Mouse (Mus musculus): ENCODE results near the gene Arfip2. TPM values are rescaled to one million over a fixed set of nuclear protein-coding genes. Genes with fewer than 3 reads are reported as not detected.

Gene Arfip2
- total and polyA plus RNA-seq, 3 experiments = 78.4 to 108 TPM; not detected in 1

- no peaks in the 10 kb centered on the region for H3K9me3 ChIP-seq (replicated peaks; ENCODE audit: insufficient read depth, low read length)
- no peaks in the 10 kb centered on the region for H3K27me3 ChIP-seq (ENCODE audit: control insufficient read depth in 1 of 2, insufficient read depth in 2 of 2, low read length in 2 of 2)
- peak overlapping the region; percentile 60 for H3K27ac ChIP-seq (ENCODE audit: control insufficient read depth, low read depth, low read length)
- H3K4me3 ChIP-seq (ENCODE audit: control insufficient read depth in 1 of 2, insufficient read depth in 1 of 2, low read depth in 2 of 2, low read length in 2 of 2) = peak overlapping the region; percentile 86 to 96
- DNase-seq (ENCODE audit: low read depth, low spot score) = peak; percentile 71
- TF ChIP-seq JUND (IDR thresholded peaks at IDR 0.05; ENCODE audit: low read depth, low read length) = no peak
- no peak for TF ChIP-seq ZC3H11A (IDR thresholded peaks at IDR 0.05; ENCODE audit: low read depth, low read length)
- TF ChIP-seq MXI1 (IDR thresholded peaks at IDR 0.05; ENCODE audit: low read depth, low read length) = no peak; the same call in 1 of the 2 replicates
- peak; percentile 43; the same call in 1 of the 2 replicates for TF ChIP-seq HCFC1 (IDR thresholded peaks at IDR 0.05; ENCODE audit: low read depth, low read length)
- TF ChIP-seq MAFK (IDR thresholded peaks at IDR 0.05; ENCODE audit: borderline replicate concordance, low read depth, low read length) = no peak
- no peak for TF ChIP-seq CTCF (IDR thresholded peaks at IDR 0.05 in 2 of 3, conservative IDR thresholded peaks at IDR 0.05 in 1 of 3; ENCODE audit: control insufficient read depth in 1 of 3, insufficient read depth in 1 of 3, low read depth in 2 of 3, low read length in 3 of 3, poor library complexity in 1 of 3, severe bottlenecking in 1 of 3)
- no peak for TF ChIP-seq MAX (IDR thresholded peaks at IDR 0.05; ENCODE audit: low read length)
- TF ChIP-seq POLR2AphosphoS2 (IDR thresholded peaks at IDR 0.05; ENCODE audit: low read length) = no peak
- TF ChIP-seq SMC3 (IDR thresholded peaks at IDR 0.05; ENCODE audit: low read depth, low read length) = no peak
- TF ChIP-seq EP300 (IDR thresholded peaks at IDR 0.05; ENCODE audit: low read depth in 1 of 2, low read length in 2 of 2) = peak in 1 of 2 experiments; percentile 36; a peak in 1 of 4 replicates
- TF ChIP-seq TAL1 (IDR thresholded peaks at IDR 0.05; ENCODE audit: low read length) = no peak
- no peak for TF ChIP-seq MAZ (IDR thresholded peaks at IDR 0.05; ENCODE audit: low read depth, low read length)
- no peak for TF ChIP-seq TCF12 (IDR thresholded peaks at IDR 0.05; ENCODE audit: low read depth, low read length)
- no peak for TF ChIP-seq ELF1 (IDR thresholded peaks at IDR 0.05; ENCODE audit: low read depth, low read length)
- TF ChIP-seq GATA1 (IDR thresholded peaks at IDR 0.05; ENCODE audit: low read depth, low read length) = peak; percentile 29; the same call in 1 of the 2 replicates
- no peak for TF ChIP-seq BHLHE40 (IDR thresholded peaks at IDR 0.05; ENCODE audit: borderline replicate concordance, low read depth, low read length)
- TF ChIP-seq SIN3A (IDR thresholded peaks at IDR 0.05; ENCODE audit: low read length) = no peak
- no peak for TF ChIP-seq MYB (IDR thresholded peaks at IDR 0.05; ENCODE audit: low read depth, low read length)
- peaks cover 3 to 14% of the 10 kb centered on the region in 2 experiments for H3K4me1 ChIP-seq (ENCODE audit: control insufficient read depth in 1 of 2, insufficient read depth in 2 of 2, low read length in 2 of 2)
- H3K36me3 ChIP-seq (ENCODE audit: control insufficient read depth in 1 of 2, insufficient read depth in 2 of 2, low read length in 2 of 2) = peaks cover 0 to 11% of the 10 kb centered on the region in 2 experiments; a peak in 2 of 4 replicates
- peaks cover 5% of the 10 kb centered on the region for H3K79me2 ChIP-seq (ENCODE audit: control insufficient read depth, insufficient read depth, low read length, poor library complexity)
- H3K9ac ChIP-seq (ENCODE audit: control insufficient read depth, low read depth, low read length, poor library complexity, severe bottlenecking) = peak overlapping the region; percentile 83
These were observed 5.8 kb downstream of the Arfip2 start for GRCm38 (mm10) chr7:105634272-105634920.

GRCm38 (mm10) chr7:105633801-105634135 is 6.4 kb downstream of the Arfip2 start:
- H3K4me1 ChIP-seq (ENCODE audit: control insufficient read depth in 1 of 2, insufficient read depth in 2 of 2, low read length in 2 of 2) = peaks cover 3 to 11% of the 10 kb centered on the region in 2 experiments
- peaks cover 4% of the 10 kb centered on the region; the same call in 1 of the 2 replicates for H3K79me2 ChIP-seq (ENCODE audit: control insufficient read depth, insufficient read depth, low read length, poor library complexity)
- H3K9me3 ChIP-seq (replicated peaks; ENCODE audit: insufficient read depth, low read length) = no peaks in the 10 kb centered on the region
- H3K4me3 ChIP-seq (ENCODE audit: control insufficient read depth in 1 of 2, insufficient read depth in 1 of 2, low read depth in 2 of 2, low read length in 2 of 2) = peak overlapping the region; percentile 86 to 96
- peak overlapping the region; percentile 83 for H3K9ac ChIP-seq (ENCODE audit: control insufficient read depth, low read depth, low read length, poor library complexity, severe bottlenecking)
- TF ChIP-seq TCF12 (IDR thresholded peaks at IDR 0.05; ENCODE audit: low read depth, low read length) (no peak), POLR2AphosphoS2 (IDR thresholded peaks at IDR 0.05; ENCODE audit: low read length) (no peak), MYB (IDR thresholded peaks at IDR 0.05; ENCODE audit: low read depth, low read length) (no peak), HCFC1 (IDR thresholded peaks at IDR 0.05; ENCODE audit: low read depth, low read length) (no peak), ZNF384 (IDR thresholded peaks at IDR 0.05; ENCODE audit: low read depth, low read length) (no peak), POLR2AphosphoS5 (IDR thresholded peaks at IDR 0.05; ENCODE audit: borderline replicate concordance, low read depth, low read length) (no peak), MAX (IDR thresholded peaks at IDR 0.05; ENCODE audit: low read length) (peak; percentile 45; the same call in 1 of the 2 replicates), UBTF (IDR thresholded peaks at IDR 0.05; ENCODE audit: borderline replicate concordance, insufficient read depth, low read depth, low read length) (no peak), EP300 (IDR thresholded peaks at IDR 0.05; ENCODE audit: low read depth in 1 of 2, low read length in 2 of 2) (peak in 1 of 2 experiments; percentile 29; a peak in 1 of 4 replicates), E2F4 (IDR thresholded peaks at IDR 0.05; ENCODE audit: borderline replicate concordance, low read depth, low read length) (no peak), MEF2A (IDR thresholded peaks at IDR 0.05; ENCODE audit: extremely low read depth, insufficient replicate concordance, low read depth, low read length, poor library complexity, severe bottlenecking) (no peak), NELFE (IDR thresholded peaks at IDR 0.05; ENCODE audit: low read depth, low read length) (0 out of 2 replicates have a peak, but pooled peaks have one; percentile 35), ZC3H11A (IDR thresholded peaks at IDR 0.05; ENCODE audit: low read depth, low read length) (no peak), BHLHE40 (IDR thresholded peaks at IDR 0.05; ENCODE audit: borderline replicate concordance, low read depth, low read length) (no peak), TAL1 (IDR thresholded peaks at IDR 0.05; ENCODE audit: low read length) (no peak), USF1 (IDR thresholded peaks at IDR 0.05; ENCODE audit: low read depth, low read length) (no peak)
- peaks cover 0 to 8% of the 10 kb centered on the region in 2 experiments; a peak in 2 of 4 replicates for H3K36me3 ChIP-seq (ENCODE audit: control insufficient read depth in 1 of 2, insufficient read depth in 2 of 2, low read length in 2 of 2)
- peak overlapping the region; percentile 43 for H3K27ac ChIP-seq (ENCODE audit: control insufficient read depth, low read depth, low read length)
- DNase-seq (ENCODE audit: low read depth, low spot score) = peak; percentile 68
- no peaks in the 10 kb centered on the region for H3K27me3 ChIP-seq (ENCODE audit: control insufficient read depth in 1 of 2, insufficient read depth in 2 of 2, low read length in 2 of 2)

Measured in MEL (cell line).